Mouse (Mus musculus) brain, embryonic 14.5 days (tissue): Measurements from ENCODE around the gene Inmt.

Experiments
- CTCF ChIP-seq: fragments of 200-500 bp; IDR thresholded peaks from 2 replicates; pipeline ENCODE4 v1.5.1; 2012; ENCODE audit warnings: inconsistent platforms, mild to moderate bottlenecking, moderate library complexity, borderline replicate concordance; ENCODE audit not compliant: insufficient read depth, insufficient read length; ENCODE audit errors: extremely low read depth
- POLR2A ChIP-seq: fragments of 200-500 bp; IDR thresholded peaks from 2 replicates; pipeline ENCODE4 v1.6.1; 2012; ENCODE audit warnings: mild to moderate bottlenecking, inconsistent platforms, borderline replicate concordance; ENCODE audit not compliant: poor library complexity, insufficient read depth, insufficient read length, severe bottlenecking; ENCODE audit errors: extremely low read depth

GRCm38 (mm10) chr6:55193171-55193570 is 18.3 kb upstream of the Inmt start:
- TF ChIP-seq POLR2A (no peak), CTCF (no peak)
